Mouse (Mus musculus) heart, postnatal 0 days (tissue): ENCODE data around the gene Bco1. TPM values are rescaled to one million over a fixed set of nuclear protein-coding genes. Genes with fewer than 3 reads are reported as not detected.

ENCODE experiments used
- ATAC-seq: fragments of 200-750 bp; cut with Nextera tagmentation; 2 replicates; pipeline ENCODE4 v1.8.0; 2017; ENCODE audit warnings: low read depth, moderate number of reproducible peaks, moderate library complexity; ENCODE audit not compliant: insufficient read depth
- DNase-seq: peaks from one replicate; pipeline ENCODE4 v3.0.0-alpha.2; 2016; ENCODE audit warnings: low spot score
- H3K27ac ChIP-seq: fragments of 300-500 bp; sonication (generic); 2 replicates; pipeline ENCODE4 v1.5.1; 2014; ENCODE audit warnings: low read depth, mild to moderate bottlenecking
- H3K27me3 ChIP-seq: fragments of 300-500 bp; sonication (generic); 2 replicates; pipeline ENCODE4 v1.6.1; 2014; ENCODE audit warnings: low read length, mixed read lengths; ENCODE audit not compliant: control insufficient read depth, insufficient read depth
- H3K36me3 ChIP-seq: fragments of 300-500 bp; sonication (generic); replicated peaks from 2 replicates; pipeline ENCODE4 v1.6.1; 2014; ENCODE audit warnings: low read length, mixed read lengths; ENCODE audit not compliant: control insufficient read depth, insufficient read depth
- H3K4me1 ChIP-seq: fragments of 300-500 bp; sonication (generic); 2 replicates; pipeline ENCODE4 v1.6.1; 2014; ENCODE audit warnings: antibody characterized with exemption; ENCODE audit not compliant: control insufficient read depth, insufficient read depth
- H3K4me2 ChIP-seq: fragments of 300-500 bp; sonication (generic); 2 replicates; pipeline ENCODE4 v1.6.1; 2014; ENCODE audit warnings: low read depth, mild to moderate bottlenecking, low read length, moderate library complexity
- H3K4me3 ChIP-seq: fragments of 300-500 bp; sonication (generic); 2 replicates; pipeline ENCODE4 v1.5.1; 2014; ENCODE audit warnings: low read depth, low read length
- H3K9ac ChIP-seq: fragments of 300-500 bp; sonication (generic); replicated peaks from 2 replicates; pipeline ENCODE4 v1.6.1; 2014; ENCODE audit warnings: low read depth, low read length, mixed read lengths
- H3K9me3 ChIP-seq: fragments of 300-500 bp; sonication (generic); replicated peaks from 2 replicates; pipeline ENCODE4 v1.6.1; 2016; ENCODE audit warnings: low read length; ENCODE audit not compliant: control insufficient read depth
- CTCF ChIP-seq: IDR thresholded peaks from 2 replicates; pipeline ENCODE4 v1.5.1; 2016; ENCODE audit warnings: antibody characterized with exemption, control low read depth, low read depth
- EP300 ChIP-seq: IDR thresholded peaks from 2 replicates; pipeline ENCODE4 v1.6.1; 2016; ENCODE audit warnings: antibody characterized with exemption, low read depth
- WGBS: fragments of 180-500 bp; shearing (Covaris S2); extraction: QIAGEN DNeasy Blood & Tissue Kit; methylation state at CpG from one replicate; pipeline ENCODE4 v1.1.7; 2014; 5-methylcytosine and 5-hydroxymethylcytosine counted together
- polyA plus RNA-seq: library from polyadenylated mRNA; unstranded; fragments of >200 nt; fragmentation: Nextera tagmentation; extraction: Ambion mirVana; gene quantifications from 2 replicates; pipeline ENCODE4 v1.2.1, GENCODE M21; 2015
- total RNA-seq: library from RNA; depleted of rRNA; stranded (reverse); fragments of >200 nt; gene quantifications from 2 replicates; pipeline ENCODE4 v1.2.3, GENCODE M21; 2014; ENCODE audit warnings: low replicate concordance

Bco1 gene
- total and polyA plus RNA-seq, 2 experiments from 2014 or later = not detected

GRCm38 (mm10) chr8:117079652-117080051, 16.0 kb upstream of the Bco1 start:
- no peak overlapping the region for H3K4me3 ChIP-seq
- ATAC-seq = no peak
- H3K4me1 ChIP-seq = no peaks in the 10 kb centered on the region
- no peaks in the 10 kb centered on the region for H3K36me3 ChIP-seq
- no peak overlapping the region for H3K27ac ChIP-seq
- no peak for TF ChIP-seq CTCF
- no peak for DNase-seq
- no peaks in the 10 kb centered on the region for H3K27me3 ChIP-seq
- WGBS = 87% methylated on average over 14 of the region's 14 CpGs
- no peaks in the 10 kb centered on the region for H3K9me3 ChIP-seq
- no peak overlapping the region for H3K9ac ChIP-seq
- H3K4me2 ChIP-seq = no peak overlapping the region

- no peak within 1 kb of the TSS for H3K27ac ChIP-seq
- no peaks in the 10 kb centered on the region for H3K27me3 ChIP-seq
- H3K9ac ChIP-seq = no peak within 1 kb of the TSS
- H3K36me3 ChIP-seq = no peaks in the 10 kb centered on the region
- no peak within 1 kb of the TSS for H3K4me3 ChIP-seq
- 76% methylated on average over 8 of the region's 8 CpGs for WGBS
- no peak within 1 kb of the TSS for H3K4me2 ChIP-seq
- ATAC-seq (no peak), DNase-seq (no peak)
- no peak for TF ChIP-seq CTCF
- no peak for TF ChIP-seq EP300
- peaks cover 14% of the 10 kb centered on the region for H3K4me1 ChIP-seq
- no peaks in the 10 kb centered on the region for H3K9me3 ChIP-seq
These were observed 13.2 kb upstream of the Bco1 start, which contains the start of gene Pkd1l2 for GRCm38 (mm10) chr8:117082399-117082872. Gene Pkd1l2, minus strand, starts transcription at chr8:117082449.

- H3K9me3 ChIP-seq = no peaks in the 10 kb centered on the region
- H3K4me3 ChIP-seq = no peak overlapping the region
- ATAC-seq = no peak
- H3K4me1 ChIP-seq = peaks cover 14% of the 10 kb centered on the region
- H3K27me3 ChIP-seq = no peaks in the 10 kb centered on the region
- no peak overlapping the region for H3K27ac ChIP-seq
- no peak for DNase-seq
- H3K36me3 ChIP-seq = no peaks in the 10 kb centered on the region
- 43% methylated on average over 9 of the region's 9 CpGs for WGBS
- TF ChIP-seq EP300 (no peak), CTCF (no peak)
- no peak overlapping the region for H3K4me2 ChIP-seq
- H3K9ac ChIP-seq = no peak overlapping the region
These were observed 12.6 kb upstream of the Bco1 start for GRCm38 (mm10) chr8:117082947-117083559.

- Histone ChIP-seq H3K27me3 (no peaks in the 10 kb centered on the region), H3K4me3 (no peak overlapping the region), H3K4me1 (peaks cover 14% of the 10 kb centered on the region), H3K9me3 (no peaks in the 10 kb centered on the region), H3K4me2 (peak overlapping the region; percentile 4; the same call in 1 of the 2 replicates), H3K27ac (peak overlapping the region; percentile 38; the same call in 1 of the 2 replicates), H3K9ac (no peak overlapping the region), H3K36me3 (no peaks in the 10 kb centered on the region)
- WGBS = 13% methylated on average over 8 of the region's 8 CpGs
- ATAC-seq = peak; percentile 81
- no peak for TF ChIP-seq CTCF
- TF ChIP-seq EP300 = no peak
- peak; percentile 51 for DNase-seq
These were observed 10.1 kb upstream of the Bco1 start for GRCm38 (mm10) chr8:117085521-117085920.

GRCm38 (mm10) chr8:117087036-117087435, 8.6 kb upstream of the Bco1 start:
- no peak for ATAC-seq
- Histone ChIP-seq H3K27me3 (no peaks in the 10 kb centered on the region), H3K4me3 (no peak overlapping the region), H3K9me3 (no peaks in the 10 kb centered on the region), H3K27ac (no peak overlapping the region), H3K36me3 (no peaks in the 10 kb centered on the region), H3K4me1 (peaks cover 14% of the 10 kb centered on the region), H3K9ac (no peak overlapping the region), H3K4me2 (no peak overlapping the region)
- no peak for DNase-seq
- TF ChIP-seq EP300 (no peak), CTCF (no peak)

GRCm38 (mm10) chr8:117089802-117090201, 5.9 kb upstream of the Bco1 start:
- ATAC-seq (no peak), DNase-seq (no peak)
- 58% methylated on average over 4 of the region's 4 CpGs for WGBS
- H3K9me3 ChIP-seq = no peaks in the 10 kb centered on the region
- TF ChIP-seq EP300 (no peak), CTCF (no peak)
- H3K4me1 ChIP-seq = peaks cover 21% of the 10 kb centered on the region
- no peak overlapping the region for H3K9ac ChIP-seq
- no peak overlapping the region for H3K4me3 ChIP-seq
- H3K27me3 ChIP-seq = no peaks in the 10 kb centered on the region
- no peaks in the 10 kb centered on the region for H3K36me3 ChIP-seq
- no peak overlapping the region for H3K4me2 ChIP-seq
- H3K27ac ChIP-seq = no peak overlapping the region
